Mouse (Mus musculus) megakaryocyte, embryonic 14.5 days (primary cell): Measurements from ENCODE around the gene Cfb. TPM values are rescaled to one million over a fixed set of nuclear protein-coding genes. Genes with fewer than 3 reads are reported as not detected.

ENCODE experiments used
- H3K27me3 ChIP-seq: replicated peaks from 2 replicates; pipeline ENCODE3; 2012; ENCODE audit warnings: inconsistent platforms
- H3K36me3 ChIP-seq: replicated peaks from 2 replicates; pipeline ENCODE3; 2012; ENCODE audit warnings: low read length, inconsistent platforms, mixed read lengths
- H3K4me1 ChIP-seq: 2 replicates; pipeline ENCODE4 v1.6.1; 2012; ENCODE audit warnings: inconsistent platforms
- H3K4me3 ChIP-seq: replicated peaks from 2 replicates; pipeline ENCODE3; 2012; ENCODE audit warnings: moderate library complexity, mild to moderate bottlenecking, inconsistent platforms
- H3K9me3 ChIP-seq: 2 replicates; pipeline ENCODE4 v1.6.1; 2012; ENCODE audit warnings: inconsistent platforms
- FLI1 ChIP-seq: IDR thresholded peaks from 2 replicates; pipeline ENCODE4 v1.6.1; 2012; ENCODE audit warnings: low read length, inconsistent platforms, mixed read lengths
- GATA1 ChIP-seq: IDR thresholded peaks from 3 replicates; pipeline ENCODE4 v1.6.1; 2012; ENCODE audit warnings: mixed read lengths, low read length, inconsistent platforms, borderline replicate concordance
- polyA plus RNA-seq: library from polyadenylated mRNA; stranded (reverse); fragments of >175 nt; gene quantifications from 2 replicates; pipeline ENCODE4 v1.2.3, GENCODE M21; 2012; ENCODE audit warnings: low replicate concordance; ENCODE audit not compliant: insufficient read depth

Cfb gene
- polyA plus RNA-seq, 1 experiment, result 0.54 TPM

GRCm38 (mm10) chr17:34854761-34855160 lies 7.6 kb downstream of the Cfb start:
- peaks cover 41% of the 10 kb centered on the region for H3K4me1 ChIP-seq
- H3K9me3 ChIP-seq, result no peaks in the 10 kb centered on the region
- H3K27me3 ChIP-seq, result no peaks in the 10 kb centered on the region
- TF ChIP-seq FLI1 (no peak), GATA1 (no peak)
- H3K36me3 ChIP-seq, result peaks cover 66% of the 10 kb centered on the region
- no peak overlapping the region for H3K4me3 ChIP-seq

GRCm38 (mm10) chr17:34853511-34853910 lies 8.8 kb downstream of the Cfb start:
- Histone ChIP-seq H3K36me3 (peaks cover 69% of the 10 kb centered on the region), H3K9me3 (no peaks in the 10 kb centered on the region), H3K27me3 (no peaks in the 10 kb centered on the region), H3K4me1 (peaks cover 40% of the 10 kb centered on the region), H3K4me3 (no peak overlapping the region)
- no peak for TF ChIP-seq GATA1
- no peak for TF ChIP-seq FLI1

- no peak for TF ChIP-seq FLI1
- TF ChIP-seq GATA1, result no peak
- Histone ChIP-seq H3K9me3 (no peaks in the 10 kb centered on the region), H3K4me1 (peaks cover 33% of the 10 kb centered on the region), H3K36me3 (peaks cover 68% of the 10 kb centered on the region), H3K27me3 (no peaks in the 10 kb centered on the region), H3K4me3 (peak overlapping the region; percentile 94)
Observed at GRCm38 (mm10) chr17:34850517-34851125, 11.7 kb downstream of the Cfb start.

DNA sequence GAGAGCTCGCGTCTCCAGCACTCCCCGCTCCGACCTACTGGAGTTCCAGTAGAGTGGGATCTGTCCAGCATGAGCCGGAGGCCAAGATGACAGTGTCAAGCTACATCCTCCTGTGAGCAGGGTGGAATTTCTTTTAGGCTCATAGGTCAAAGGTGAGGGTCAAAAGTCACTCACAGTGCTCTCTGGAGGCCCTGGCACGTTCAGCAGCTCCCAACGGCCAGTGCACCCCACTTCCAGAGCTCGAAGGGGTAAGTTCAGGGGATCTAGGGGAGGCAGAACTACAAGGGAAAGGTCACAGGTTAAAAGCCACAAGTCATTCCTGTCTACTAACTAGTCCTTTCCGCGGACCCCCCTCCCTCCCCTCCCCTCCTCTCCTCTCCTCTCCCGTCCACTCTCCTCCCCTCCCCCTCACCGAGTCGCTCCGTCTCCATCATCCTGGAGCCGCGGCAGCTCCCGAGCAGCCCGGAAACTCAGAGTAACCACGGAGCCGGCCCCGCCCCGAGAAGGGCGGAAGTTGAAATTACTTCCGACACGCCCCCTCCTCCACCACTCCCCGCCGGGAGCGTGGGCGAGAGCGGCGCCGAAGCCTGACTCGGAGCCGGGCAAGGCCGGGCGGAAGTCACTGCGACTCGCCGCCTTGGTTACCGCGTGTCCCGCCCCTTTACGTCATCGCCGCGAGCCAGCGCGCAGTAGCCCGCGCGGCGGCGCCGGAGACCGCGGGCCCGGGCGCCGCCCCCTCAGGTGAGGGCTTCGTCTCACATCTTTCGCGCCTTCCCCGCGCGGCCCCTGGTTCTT lies 12.4 kb downstream of the Cfb start, which contains the start of the genes Skiv2l and Nelfe:
Skiv2l (minus strand) TSS at position 489 of the 795 bp plus-strand sequence.
Nelfe (plus strand) TSS at position 670 of the 795 bp plus-strand sequence.
- H3K27me3 ChIP-seq, result no peaks in the 10 kb centered on the region
- H3K36me3 ChIP-seq, result peaks cover 69% of the 10 kb centered on the region
- H3K4me3 ChIP-seq, result peak within 1 kb of the TSS; percentile 94
- peaks cover 33% of the 10 kb centered on the region for H3K4me1 ChIP-seq
- H3K9me3 ChIP-seq, result no peaks in the 10 kb centered on the region
- no peak for TF ChIP-seq GATA1
- TF ChIP-seq FLI1, result no peak

- H3K27me3 ChIP-seq, result no peaks in the 10 kb centered on the region
- H3K4me3 ChIP-seq, result no peak overlapping the region
- H3K36me3 ChIP-seq, result peaks cover 70% of the 10 kb centered on the region
- H3K9me3 ChIP-seq, result no peaks in the 10 kb centered on the region
- no peak for TF ChIP-seq FLI1
- no peak for TF ChIP-seq GATA1
- peaks cover 33% of the 10 kb centered on the region for H3K4me1 ChIP-seq
Observed at GRCm38 (mm10) chr17:34847615-34848014, 14.7 kb downstream of the Cfb start.

GRCm38 (mm10) chr17:34847192-34847591 lies 15.1 kb downstream of the Cfb start:
- TF ChIP-seq FLI1, result no peak
- no peak for TF ChIP-seq GATA1
- H3K4me3 ChIP-seq, result no peak overlapping the region
- no peaks in the 10 kb centered on the region for H3K27me3 ChIP-seq
- peaks cover 31% of the 10 kb centered on the region for H3K4me1 ChIP-seq
- H3K9me3 ChIP-seq, result no peaks in the 10 kb centered on the region
- H3K36me3 ChIP-seq, result peaks cover 70% of the 10 kb centered on the region

- Histone ChIP-seq H3K9me3 (no peaks in the 10 kb centered on the region), H3K4me1 (peaks cover 16% of the 10 kb centered on the region), H3K4me3 (no peak overlapping the region), H3K36me3 (peaks cover 88% of the 10 kb centered on the region), H3K27me3 (no peaks in the 10 kb centered on the region)
- TF ChIP-seq FLI1, result no peak
- no peak for TF ChIP-seq GATA1
Observed at GRCm38 (mm10) chr17:34844884-34845283, 17.4 kb downstream of the Cfb start.

DNA sequence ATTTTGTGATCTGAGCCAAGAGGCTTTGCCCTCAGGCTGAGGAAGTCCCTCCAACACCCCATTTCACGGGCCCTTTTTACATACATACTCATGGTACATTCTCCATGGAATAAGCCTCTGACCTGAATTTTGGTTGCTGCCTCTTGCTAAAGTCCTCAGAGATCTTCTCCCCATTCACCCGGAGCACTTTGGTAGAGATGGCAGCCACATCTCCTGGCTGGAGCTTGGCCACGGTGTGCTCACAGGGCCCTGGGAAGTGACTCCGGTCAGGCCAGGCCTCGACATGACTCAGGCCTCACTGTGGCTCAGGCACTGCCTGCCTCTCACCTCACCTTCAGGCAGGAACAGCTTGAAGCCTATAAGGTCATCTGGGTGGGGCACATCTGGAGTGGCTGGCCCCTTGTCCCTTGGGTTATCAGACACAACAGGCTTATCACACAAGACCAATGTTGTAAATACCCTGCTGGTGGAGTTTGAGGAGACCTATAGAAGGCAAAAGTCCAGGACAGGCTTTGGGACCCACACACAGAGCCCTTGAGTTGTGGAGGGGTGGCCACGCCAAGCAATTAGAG lies 21.5 kb downstream of the Cfb start:
- peaks cover 81% of the 10 kb centered on the region for H3K36me3 ChIP-seq
- no peaks in the 10 kb centered on the region for H3K27me3 ChIP-seq
- H3K4me3 ChIP-seq, result no peak overlapping the region
- peaks cover 29% of the 10 kb centered on the region for H3K4me1 ChIP-seq
- TF ChIP-seq FLI1, result no peak
- no peak for TF ChIP-seq GATA1
- no peaks in the 10 kb centered on the region for H3K9me3 ChIP-seq

DNA sequence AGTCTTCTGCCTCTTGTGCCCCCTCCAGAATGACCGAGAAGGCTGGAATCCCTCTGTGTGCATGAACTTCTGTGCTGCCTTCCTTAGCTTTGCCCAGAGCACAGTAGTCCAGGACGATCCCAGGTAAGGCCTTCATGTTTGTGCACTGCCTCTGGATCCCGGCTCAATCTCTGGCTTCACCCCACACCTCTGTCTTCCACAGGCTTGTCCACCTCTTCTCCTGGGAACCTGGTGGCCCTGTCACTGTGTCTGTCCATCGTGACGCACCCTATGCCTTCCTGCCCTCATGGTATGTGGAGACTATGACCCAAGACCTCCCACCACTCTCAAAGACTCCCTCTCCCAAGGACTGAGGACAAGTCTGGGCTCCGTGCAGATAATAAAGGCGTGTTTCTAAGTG lies 23.5 kb downstream of the Cfb start:
- peak overlapping the region; percentile 35 for H3K4me3 ChIP-seq
- H3K36me3 ChIP-seq, result peaks cover 73% of the 10 kb centered on the region
- H3K9me3 ChIP-seq, result no peaks in the 10 kb centered on the region
- no peaks in the 10 kb centered on the region for H3K27me3 ChIP-seq
- TF ChIP-seq FLI1 (no peak), GATA1 (no peak)
- peaks cover 36% of the 10 kb centered on the region for H3K4me1 ChIP-seq

DNA sequence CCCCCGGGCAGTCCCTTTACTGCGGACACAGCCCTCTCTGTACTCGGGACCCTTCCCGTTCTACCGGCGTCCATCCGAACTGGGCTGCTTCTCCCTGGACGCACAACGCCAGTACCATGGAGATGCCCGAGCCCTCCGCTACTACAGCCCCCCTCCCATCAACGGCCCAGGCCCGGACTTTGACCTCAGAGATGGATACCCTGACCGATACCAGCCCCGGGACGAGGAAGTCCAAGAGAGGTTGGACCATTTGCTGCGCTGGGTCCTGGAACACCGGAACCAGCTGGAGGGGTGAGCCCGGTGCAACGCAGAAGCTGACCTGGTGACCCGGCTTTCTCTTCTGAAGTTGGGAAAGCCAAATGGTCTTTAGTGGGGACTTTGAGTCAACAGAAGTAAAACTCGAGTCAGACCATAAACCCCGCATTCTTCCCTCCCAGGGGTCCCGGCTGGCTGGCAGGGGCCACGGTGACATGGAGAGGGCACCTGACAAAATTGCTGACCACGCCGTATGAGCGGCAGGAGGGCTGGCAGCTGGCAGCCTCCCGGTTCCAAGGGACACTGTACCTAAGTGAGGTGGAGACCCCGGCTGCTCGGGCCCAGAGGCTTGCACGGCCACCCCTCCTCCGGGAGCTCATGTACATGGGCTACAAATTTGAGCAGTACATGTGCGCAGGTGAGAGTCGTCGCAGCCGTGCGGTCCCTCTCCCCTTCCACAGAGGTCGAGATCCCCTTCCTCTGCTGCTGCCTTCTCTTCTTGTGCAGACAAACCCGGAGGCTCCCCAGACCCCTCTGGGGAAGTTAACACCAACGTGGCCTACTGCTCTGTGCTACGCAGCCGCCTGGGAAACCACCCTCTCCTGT lies 24.6 kb downstream of the Cfb start:
- Histone ChIP-seq H3K9me3 (no peaks in the 10 kb centered on the region), H3K4me3 (peak overlapping the region; percentile 98), H3K4me1 (peaks cover 36% of the 10 kb centered on the region), H3K27me3 (no peaks in the 10 kb centered on the region), H3K36me3 (peaks cover 72% of the 10 kb centered on the region)
- TF ChIP-seq GATA1, result no peak
- no peak for TF ChIP-seq FLI1
